Mouse (Mus musculus): Measurements from ENCODE around the gene Acaa1b. TPM values are rescaled to one million over a fixed set of nuclear protein-coding genes. Genes with fewer than 3 reads are reported as not detected.

Gene Acaa1b
- polyA plus RNA-seq, 1 experiment from 2014 or later = 5.4 TPM

DNA sequence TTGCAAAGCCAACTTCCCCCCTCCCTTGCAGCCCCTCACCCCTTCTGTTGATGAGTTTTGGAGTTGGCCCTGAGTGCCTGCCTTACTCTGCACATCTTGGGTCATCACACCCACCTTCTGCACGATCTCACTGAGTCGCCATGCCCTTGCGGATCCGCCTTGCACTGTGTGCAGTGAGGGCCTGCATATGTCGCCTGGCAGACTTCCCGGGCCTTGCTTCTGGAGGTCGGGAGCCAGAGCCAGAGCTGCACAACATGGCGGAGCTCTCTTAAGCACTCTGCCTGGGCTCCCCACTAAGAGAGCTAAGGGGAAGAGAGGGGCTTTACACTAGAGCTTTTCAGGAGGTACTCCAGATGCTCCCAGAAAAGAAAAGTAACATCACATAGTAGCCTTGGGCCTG lies 12.2 kb downstream of the Acaa1b start:
- no peak for DNase-seq (ENCODE audit: low spot score)

DNA sequence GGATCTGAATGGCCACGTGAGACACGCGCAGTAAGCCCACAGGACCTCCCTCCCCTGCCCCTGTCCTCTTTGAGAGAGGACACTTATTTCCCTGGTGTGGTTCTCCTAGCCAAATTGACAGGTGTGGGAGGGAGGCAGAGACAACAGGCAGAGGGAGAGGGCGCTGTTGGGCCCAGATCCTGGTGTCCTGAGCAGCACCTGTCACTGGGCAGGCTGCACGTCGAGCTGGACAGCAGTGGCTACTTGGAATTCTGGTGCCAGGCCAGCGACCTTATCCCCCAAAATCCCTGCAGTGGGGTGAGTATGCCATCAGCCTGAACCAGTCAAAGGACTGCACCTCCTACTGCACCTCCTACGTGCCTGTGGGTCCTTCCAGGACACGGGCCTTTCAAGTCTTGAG lies 13.5 kb downstream of the Acaa1b start:
- DNase-seq (ENCODE audit: low spot score) = no peak

DNA sequence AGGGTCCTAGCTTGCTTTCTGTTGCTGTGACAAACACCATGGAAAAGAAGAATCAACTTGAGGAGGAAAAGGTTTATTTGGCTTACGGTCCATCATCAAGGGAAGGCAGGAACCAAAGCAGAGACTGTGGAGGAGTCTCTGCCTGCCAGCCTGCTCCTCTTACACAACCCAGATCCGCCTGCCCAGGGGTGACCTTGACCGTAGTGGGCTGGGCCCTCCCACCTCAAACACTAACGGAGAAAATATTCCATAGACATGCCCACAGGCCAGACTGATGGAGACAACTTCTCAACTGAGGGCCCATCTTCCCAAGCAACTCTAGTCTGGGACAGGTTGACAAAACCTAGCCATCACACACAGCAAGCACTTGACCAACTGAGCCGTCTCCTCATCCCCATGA lies 14.8 kb downstream of the Acaa1b start:
- no peak for DNase-seq (ENCODE audit: low spot score)

DNA sequence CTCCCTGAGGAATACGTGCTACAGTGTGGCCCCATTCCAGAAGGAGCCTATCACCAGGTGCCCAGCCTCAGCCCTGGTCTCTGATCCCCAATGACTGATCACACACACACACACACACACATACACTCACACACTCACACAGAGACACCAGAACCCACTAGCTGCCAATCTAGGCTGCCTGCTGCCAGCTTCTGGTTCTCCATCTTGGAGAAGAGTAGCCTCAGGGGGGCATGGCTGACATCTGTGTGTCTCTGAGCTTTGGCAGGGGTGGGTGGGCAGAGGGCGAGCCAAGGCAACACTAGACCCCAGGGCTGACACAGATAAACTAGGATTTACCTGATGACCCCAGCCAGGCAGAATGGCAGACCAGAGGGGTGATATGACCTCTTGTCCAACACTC lies 18.1 kb downstream of the Acaa1b start:
- no peak for DNase-seq (ENCODE audit: low spot score)

DNA sequence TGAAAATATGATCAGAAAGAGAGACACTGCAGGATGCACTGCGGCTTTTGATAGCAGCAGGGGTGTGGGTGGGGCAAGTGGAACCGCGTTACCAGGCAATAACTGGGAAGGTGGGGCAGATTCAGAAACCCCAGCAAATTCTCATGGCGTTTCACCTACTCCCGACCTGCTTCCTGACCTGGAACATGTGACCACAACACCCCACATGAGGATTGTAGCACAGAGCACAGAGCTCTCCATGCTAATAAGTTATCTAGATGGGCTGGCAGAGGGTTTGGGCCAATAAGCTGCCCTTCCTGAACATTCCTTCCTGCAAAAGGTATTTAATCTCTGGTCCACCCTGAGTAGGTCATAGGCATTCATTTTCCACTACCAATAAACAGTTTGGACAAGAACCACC lies 26.2 kb downstream of the Acaa1b start:
- no peak for DNase-seq (ENCODE audit: low spot score)

DNA sequence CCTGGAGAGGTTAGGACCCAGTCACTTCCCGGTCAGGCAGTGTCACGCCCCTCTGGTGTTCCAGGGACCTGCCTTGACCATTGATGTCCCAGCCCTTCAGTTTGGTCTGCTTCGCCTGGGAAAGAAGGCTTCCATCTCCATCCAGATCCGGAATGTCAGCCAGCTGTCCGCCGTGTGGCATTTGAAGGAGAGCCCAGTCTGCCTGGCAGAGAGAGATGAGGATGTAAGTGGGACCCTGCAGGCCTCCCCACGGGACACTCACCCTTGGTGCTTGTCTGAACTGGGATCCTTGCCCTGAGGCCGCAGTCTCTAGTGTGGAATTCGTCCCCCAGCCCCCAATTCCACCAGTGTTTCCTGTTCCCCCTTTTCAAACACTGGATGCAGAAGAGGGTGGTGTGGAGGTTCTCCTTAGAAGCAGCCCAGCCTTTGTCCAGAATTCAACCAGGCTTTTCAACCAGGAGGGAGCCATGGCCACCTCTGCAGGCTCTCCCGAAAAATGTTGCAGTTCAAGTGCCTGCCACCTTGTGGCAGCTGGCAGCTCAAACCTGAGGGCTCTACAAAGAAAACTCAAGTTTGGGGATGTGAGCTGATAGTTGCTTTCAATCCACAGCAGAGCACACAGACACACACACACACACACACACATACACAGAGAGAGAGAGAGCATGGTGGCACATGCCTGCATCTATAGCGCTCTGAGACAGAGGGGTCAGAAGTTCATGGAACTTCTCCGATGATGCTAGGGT lies 28.3 kb downstream of the Acaa1b start:
- no peak for DNase-seq (ENCODE audit: low spot score)

DNA sequence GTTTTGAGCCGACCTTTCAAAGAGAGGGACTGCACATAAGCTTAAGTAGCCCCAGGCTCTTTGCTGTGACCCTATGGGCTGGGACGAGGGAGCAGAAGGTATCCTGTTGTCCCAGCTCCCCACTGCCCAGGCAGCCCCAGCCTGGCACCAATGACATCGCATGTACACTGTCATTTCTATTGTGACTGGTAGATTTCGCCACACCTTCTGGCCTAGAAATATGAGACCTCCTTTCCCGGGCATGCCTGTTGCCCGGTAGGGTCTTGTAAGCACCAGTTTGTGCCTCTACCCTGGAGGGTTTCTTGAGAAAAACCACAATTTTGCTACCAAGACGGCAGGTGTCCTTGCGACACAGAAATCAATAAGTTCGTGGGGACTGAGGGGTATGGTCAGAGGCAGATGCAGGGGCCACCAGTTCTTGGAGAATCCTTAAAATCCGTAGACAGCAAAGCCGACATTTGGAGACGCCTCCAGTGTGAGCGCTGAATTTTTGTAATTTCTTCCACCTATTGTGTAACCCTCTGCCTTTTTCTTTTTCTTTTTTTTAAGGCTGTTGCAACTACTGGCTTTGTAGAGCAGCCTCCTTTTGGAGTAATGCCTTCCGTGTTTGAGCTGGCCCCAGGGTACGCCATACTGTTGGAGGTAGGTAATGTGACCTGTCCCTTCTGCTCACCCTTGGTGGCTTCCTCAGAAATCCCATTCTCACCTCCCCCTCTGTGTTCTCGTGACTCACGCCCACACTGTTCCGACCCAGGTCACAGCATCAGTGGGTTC lies 34.1 kb downstream of the Acaa1b start:
- no peak for DNase-seq (ENCODE audit: low spot score)

DNA sequence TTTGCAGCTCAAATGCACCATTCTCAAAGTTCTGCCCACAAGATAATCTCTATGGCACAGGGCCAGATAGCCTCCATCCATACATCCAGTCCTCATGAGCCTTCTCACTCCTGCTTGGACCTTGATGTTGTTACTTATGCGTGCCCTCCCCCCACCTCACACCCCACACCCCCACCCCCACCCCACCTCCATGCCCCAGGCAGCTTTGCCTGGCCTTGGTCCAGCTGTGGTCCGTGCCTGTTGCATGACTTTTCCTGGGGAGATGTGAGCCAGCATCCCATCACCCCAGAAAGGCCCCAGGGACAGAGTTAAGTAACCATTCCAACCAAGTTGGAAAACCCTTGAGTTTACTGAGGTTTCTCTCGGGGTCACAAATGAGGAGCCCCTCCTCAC lies 36.7 kb downstream of the Acaa1b start:
- no peak for DNase-seq (ENCODE audit: low spot score)

DNA sequence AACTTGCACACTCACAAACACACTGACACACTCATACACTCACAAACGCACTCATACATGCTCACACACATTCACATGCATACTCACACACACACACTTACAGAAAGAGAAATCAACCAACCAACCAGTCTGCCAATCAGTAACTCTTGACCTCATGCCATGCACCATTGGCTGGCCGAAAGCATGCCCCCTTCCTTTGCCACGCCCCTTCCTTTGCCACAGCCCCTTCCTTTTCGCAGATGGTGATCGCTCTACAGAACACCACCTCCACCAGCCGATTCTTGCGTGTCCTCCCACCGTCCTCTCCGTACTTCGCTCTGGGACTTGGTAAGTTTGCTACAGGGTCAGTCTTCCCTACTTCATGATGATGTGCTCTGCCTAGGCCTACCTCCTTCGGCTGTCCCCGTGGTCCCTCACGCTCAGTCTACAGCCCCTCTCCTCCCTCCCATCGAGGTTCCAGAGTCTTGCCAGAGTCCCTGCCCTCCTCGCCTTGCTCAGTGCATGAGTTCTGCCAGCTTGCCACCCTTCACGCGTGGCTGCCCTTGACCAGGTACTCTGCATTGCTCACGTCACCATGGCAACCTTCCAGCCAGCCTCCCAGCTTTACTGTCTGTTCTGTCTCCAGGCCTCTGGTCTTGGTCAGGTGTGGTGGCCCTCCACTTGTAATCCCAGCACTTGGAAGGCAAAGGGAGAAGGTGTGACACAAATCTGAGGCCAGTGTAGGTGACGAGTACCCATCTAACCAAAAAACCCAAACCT lies 37.3 kb downstream of the Acaa1b start:
- no peak for DNase-seq (ENCODE audit: low spot score)

DNA sequence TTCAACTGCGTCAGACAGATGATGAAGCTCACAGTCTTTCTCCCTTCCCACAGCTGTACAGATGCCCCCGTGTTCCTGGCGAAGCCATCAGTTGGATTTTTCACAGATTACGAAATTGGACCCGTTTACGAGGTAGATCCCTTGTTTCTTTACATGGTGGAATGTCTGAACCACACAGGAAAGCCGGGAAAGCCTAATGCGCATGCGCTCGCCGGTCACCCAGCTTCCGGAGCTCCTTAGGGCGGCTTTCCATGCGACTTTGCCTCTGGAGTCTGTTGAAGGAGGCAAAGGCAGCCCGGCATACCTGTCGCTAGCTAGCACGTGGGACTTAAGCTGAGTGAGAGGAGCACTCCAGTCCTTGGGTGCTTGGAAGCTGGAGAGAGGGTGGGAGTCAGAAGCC lies 42.0 kb downstream of the Acaa1b start:
- no peak for DNase-seq (ENCODE audit: low spot score)

DNA sequence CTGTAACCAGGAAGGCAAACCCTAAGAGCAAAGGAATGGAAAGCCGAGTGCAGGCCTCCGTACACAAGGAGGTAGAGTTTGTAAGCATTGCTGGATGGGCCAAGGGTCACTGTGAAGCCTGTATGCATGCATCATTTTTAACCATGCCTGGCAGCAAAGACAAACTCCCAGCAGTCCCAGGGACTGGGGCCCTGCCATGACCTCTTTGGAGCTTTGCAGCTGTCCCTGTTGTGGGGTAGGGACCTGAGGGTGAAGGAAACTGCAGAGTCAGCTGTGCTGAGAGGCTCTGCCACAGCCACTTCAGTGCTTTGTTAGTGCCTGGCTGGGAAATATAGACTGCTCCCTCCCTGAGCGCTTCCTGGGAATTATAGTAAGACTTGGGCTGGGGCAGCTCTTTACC lies 46.3 kb downstream of the Acaa1b start:
- DNase-seq (ENCODE audit: low spot score) = no peak

DNA sequence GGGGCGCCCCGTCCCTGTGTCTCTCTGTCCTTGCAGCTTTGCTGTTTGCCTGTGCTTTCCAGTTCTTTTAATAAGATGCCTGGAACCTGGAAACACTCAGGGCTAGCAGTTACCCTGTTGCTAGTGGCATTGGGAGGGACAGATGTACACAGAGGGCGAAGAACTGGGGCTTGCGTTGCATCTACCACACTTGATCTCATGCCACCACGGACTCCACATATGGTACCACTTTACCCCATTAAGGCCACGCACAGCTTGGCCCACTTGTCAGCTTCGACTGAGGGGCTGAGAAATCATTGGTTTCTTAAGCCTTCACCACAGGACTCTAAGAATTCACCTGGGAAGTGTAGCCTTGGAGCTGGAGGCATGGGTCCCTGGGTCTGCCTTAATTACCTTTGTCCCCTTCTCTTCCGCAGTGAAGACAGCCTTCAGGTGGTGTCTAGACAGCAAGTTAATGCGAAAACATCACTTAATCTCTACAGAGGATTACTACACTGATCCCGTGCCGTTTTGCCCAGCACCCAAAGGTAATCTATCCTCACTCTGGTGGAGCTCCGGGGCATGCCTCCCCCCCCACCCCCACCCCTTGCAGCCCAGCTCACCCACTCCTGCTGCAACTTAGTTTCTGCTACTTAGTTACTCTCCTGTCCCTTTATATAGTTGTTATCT lies 47.1 kb downstream of the Acaa1b start:
- DNase-seq (ENCODE audit: low spot score) = no peak

DNA sequence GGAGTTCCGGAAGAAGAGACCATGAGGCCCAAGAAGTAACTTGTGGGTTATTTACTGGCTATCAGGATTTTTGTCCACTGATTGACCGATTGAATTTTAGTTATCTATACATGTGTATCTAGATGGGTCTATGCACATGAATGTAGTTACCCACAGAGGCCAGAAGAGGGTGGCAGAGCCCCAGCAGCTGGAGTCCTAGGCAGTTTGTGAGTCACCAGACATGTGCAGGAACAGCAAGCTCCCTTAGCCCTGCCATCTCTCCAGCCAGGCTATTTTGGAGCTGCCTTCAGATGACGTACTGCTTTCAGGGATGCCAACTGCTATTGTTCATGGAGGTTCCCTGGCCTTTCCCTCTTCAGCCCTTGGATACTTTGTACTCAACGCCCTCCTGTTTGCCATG lies 49.3 kb downstream of the Acaa1b start:
- peak; percentile 23 for DNase-seq (ENCODE audit: low spot score)

DNA sequence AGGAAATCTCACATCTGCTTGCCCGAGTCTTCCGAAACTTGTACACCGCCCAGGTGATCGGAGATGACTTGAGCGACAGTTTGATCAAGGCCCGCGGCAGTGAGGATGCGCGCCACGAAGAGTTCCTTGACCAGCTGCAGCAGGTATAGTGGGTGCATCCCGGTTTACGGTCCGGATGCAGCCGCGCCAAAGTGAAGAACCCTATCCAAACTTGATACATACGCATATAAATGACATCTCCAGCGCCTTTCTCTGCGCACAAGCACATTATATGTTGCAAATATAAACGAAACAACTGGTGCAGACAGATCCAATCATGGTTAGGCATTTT lies 54.1 kb downstream of the Acaa1b start:
- DNase-seq (ENCODE audit: low spot score) = no peak

DNA sequence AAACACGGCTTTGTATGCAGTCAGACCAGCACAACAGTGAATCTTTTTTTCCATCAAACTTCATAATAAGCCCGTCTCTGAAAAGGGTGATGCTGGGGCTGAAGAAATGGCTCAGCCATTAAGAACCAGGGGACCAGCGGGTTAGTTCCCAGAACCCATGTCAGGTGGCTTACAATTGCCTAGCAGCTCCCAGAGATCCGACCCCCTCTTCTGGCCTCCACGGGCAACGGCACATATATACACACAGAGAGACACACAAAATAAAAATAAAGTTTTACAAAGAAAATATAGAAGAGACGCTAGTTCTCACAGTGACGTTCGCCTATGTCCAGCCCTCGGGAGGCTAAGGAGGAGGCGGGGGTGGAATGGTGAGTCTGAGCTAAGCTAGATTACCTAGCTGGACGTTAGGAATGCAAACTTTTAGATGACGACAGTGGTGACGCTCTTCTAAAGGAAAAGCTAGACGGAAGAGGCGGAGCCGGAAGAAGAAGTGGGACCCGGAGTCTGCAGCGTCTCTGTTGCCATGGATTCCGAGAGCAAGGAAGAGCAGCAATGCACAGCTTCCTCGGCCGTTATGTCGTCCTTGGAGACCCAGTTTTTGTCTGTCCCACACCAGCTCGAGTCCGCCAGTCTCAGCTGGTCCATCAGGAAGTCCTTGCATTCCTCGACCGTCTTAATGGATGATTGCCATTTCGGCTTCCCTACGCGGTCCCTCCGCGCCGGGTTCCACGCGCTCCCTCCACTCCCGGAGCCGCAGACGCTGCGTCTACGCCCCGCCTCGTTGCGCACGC lies 54.7 kb downstream of the Acaa1b start, which contains the start of gene Dlec1:
TSS of gene Dlec1 (plus strand) at position 487 of the 791 bp plus-strand sequence.
- DNase-seq (ENCODE audit: low spot score) = peak; percentile 84

DNA sequence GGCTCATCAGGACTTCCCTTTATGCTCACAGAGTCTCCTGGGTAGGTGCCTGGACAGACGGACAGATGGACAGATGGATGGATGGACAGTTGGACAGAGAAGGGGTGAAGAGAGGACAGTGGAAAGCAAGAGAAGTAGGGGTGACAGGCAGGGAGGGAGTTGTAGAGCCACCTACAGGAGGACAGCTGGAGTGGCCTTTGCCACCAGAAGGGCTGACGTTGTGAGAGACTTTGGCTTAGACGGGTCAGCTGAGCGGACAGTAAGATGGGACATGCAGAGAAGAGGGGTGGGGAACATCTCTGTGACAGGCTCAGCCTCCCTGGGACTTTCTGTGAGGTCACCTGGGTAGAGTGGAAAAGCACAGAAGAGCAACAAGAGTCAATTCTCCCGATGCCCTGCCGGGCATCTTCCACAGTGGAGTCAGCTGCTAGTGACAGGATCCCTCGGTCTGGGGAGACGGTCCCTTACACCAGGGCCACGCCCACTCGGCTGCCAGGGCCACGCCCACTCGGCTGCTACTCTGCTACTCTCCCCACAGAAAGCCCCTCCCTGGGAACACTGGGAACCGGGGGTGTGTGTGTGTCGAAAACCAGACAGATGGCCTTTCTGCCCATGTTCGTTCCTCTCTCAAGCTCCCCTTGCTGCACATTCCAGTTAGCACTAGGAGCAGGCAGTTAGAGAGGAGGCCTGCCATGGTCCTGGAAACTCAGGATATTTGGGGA lies 56.6 kb downstream of the Acaa1b start:
- peak; percentile 12 for DNase-seq (ENCODE audit: low spot score)

Data from thymus, postnatal 0 days (tissue).